Mouse (Mus musculus) CD4-positive helper T cell, adult 2 months (primary cell): ENCODE data around the gene Adrb1.

ENCODE experiments used
- DNase-seq: peaks from one replicate; pipeline ENCODE4 v3.0.0-alpha.2; 2012; ENCODE audit warnings: low read depth, missing footprints, low spot score

The Adrb1 gene

GRCm38 (mm10) chr19:56703238-56704097, 18.5 kb upstream of the Adrb1 start:
- no peak for DNase-seq

- no peak for DNase-seq
Measured at GRCm38 (mm10) chr19:56705026-56705675, 16.8 kb upstream of the Adrb1 start.

GRCm38 (mm10) chr19:56708794-56709193, 13.2 kb upstream of the Adrb1 start:
- no peak for DNase-seq

GRCm38 (mm10) chr19:56710131-56710905, 11.7 kb upstream of the Adrb1 start:
- no peak for DNase-seq

- DNase-seq: no peak
Measured at GRCm38 (mm10) chr19:56713613-56714012, 8.4 kb upstream of the Adrb1 start.

- DNase-seq: no peak
Measured at GRCm38 (mm10) chr19:56714661-56715170, 7.3 kb upstream of the Adrb1 start.

- no peak for DNase-seq
Measured at GRCm38 (mm10) chr19:56718046-56718445, 4.0 kb upstream of the Adrb1 start.

- DNase-seq: no peak
Measured at GRCm38 (mm10) chr19:56720882-56721281, 1.1 kb upstream of the Adrb1 start.

- DNase-seq: no peak
Measured at GRCm38 (mm10) chr19:56722291-56722707, 300 bp downstream of the Adrb1 start.

GRCm38 (mm10) chr19:56722711-56723330, 822 bp downstream of the Adrb1 start:
- DNase-seq: peak; percentile 11

- DNase-seq: peak; percentile 45
Measured at GRCm38 (mm10) chr19:56723331-56724125, 1.5 kb downstream of the Adrb1 start.

- DNase-seq: peak; percentile 28
Measured at GRCm38 (mm10) chr19:56724126-56724597, 2.2 kb downstream of the Adrb1 start.

- DNase-seq: no peak
Measured at GRCm38 (mm10) chr19:56727170-56727877, 5.3 kb downstream of the Adrb1 start.

- no peak for DNase-seq
Measured at GRCm38 (mm10) chr19:56734033-56734572, 12.1 kb downstream of the Adrb1 start.

- no peak for DNase-seq
Measured at GRCm38 (mm10) chr19:56735747-56736146, 13.7 kb downstream of the Adrb1 start.

GRCm38 (mm10) chr19:56736287-56736686, 14.3 kb downstream of the Adrb1 start:
- no peak for DNase-seq

- DNase-seq: no peak
Measured at GRCm38 (mm10) chr19:56745061-56745460, 23.1 kb downstream of the Adrb1 start.

- DNase-seq: no peak
Measured at GRCm38 (mm10) chr19:56745528-56745927, 23.5 kb downstream of the Adrb1 start.

- DNase-seq: no peak
Measured at GRCm38 (mm10) chr19:56746618-56747017, 24.6 kb downstream of the Adrb1 start.

GRCm38 (mm10) chr19:56747878-56748277, 25.9 kb downstream of the Adrb1 start:
- DNase-seq: no peak
